Mouse (Mus musculus): Measurements from ENCODE around the gene Sall4. TPM values are rescaled to one million over a fixed set of nuclear protein-coding genes. Genes with fewer than 3 reads are reported as not detected.

Gene Sall4
- not detected for polyA plus RNA-seq (2017; shearing (Covaris generic))

DNA sequence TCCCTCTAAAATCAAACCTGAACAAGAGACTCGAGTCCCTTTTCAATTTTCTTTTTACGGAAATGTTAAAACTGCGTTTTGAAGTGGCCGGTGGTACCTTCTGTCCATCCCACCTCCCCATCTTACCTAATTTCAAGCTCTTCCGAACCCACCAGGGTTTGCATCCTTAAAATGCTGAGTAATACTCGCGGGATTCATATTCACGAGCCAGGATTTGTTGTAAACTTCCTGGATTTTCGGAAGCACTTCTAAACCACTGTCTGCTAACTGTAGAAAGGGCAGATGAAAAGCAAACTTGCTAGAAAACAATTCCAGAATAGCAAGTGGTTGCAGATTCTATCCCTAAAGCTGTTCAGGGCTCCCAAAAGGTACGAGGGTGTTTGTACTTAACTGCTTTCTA, at the start of gene Sall4:
Gene Sall4, minus strand, starts transcription at position 362 of the 400 bp plus-strand sequence.

GRCm38 (mm10) chr2:168742059-168742627, 25.6 kb downstream of the Sall4 start, which contains the start of gene Atp9a:
TSS of gene Atp9a (minus strand) at chr2:168742409.

Other genes starting within 250 kb of the Sall4 start
- 31.9 TPM for gene Nfatc2, start 166.3 kb downstream of the Sall4 start, polyA plus RNA-seq (2017; shearing (Covaris generic))
- 18.8 TPM for gene Atp9a, start 25.5 kb downstream of the Sall4 start, polyA plus RNA-seq (2017; shearing (Covaris generic))
- 41.2 TPM for gene Zfp64, start 187.6 kb upstream of the Sall4 start, polyA plus RNA-seq (2017; shearing (Covaris generic))

Data from CD4-positive, CD25-positive, alpha-beta regulatory T cell, adult 9 weeks (primary cell).